Mouse (Mus musculus): Measurements from ENCODE around the gene Syn3. TPM values are rescaled to one million over a fixed set of nuclear protein-coding genes. Genes with fewer than 3 reads are reported as not detected.
A peak's percentile ranks its signal among the peaks of the same experiment; 100 is the strongest.

Gene Syn3
- polyA plus RNA-seq, 1 experiment from 2014 or later, result 3.7 TPM

GRCm38 (mm10) chr10:86107681-86108080 lies 391.0 kb downstream of the Syn3 start:
- H3K27ac ChIP-seq (ENCODE audit: low read depth), result no peak overlapping the region
- no peaks in the 10 kb centered on the region for H3K27me3 ChIP-seq (replicated peaks; ENCODE audit: control insufficient read depth, insufficient read depth, low read length)
- H3K4me2 ChIP-seq (ENCODE audit: low read length), result no peak overlapping the region
- DNase-seq (ENCODE audit: low spot score), result no peak
- no peaks in the 10 kb centered on the region for H3K36me3 ChIP-seq (ENCODE audit: control insufficient read depth, insufficient read depth, low read length)
- ATAC-seq (replicated peaks; ENCODE audit: low FRiP score, low TSS enrichment, low read depth), result no peak
- no peaks in the 10 kb centered on the region for H3K9me3 ChIP-seq (ENCODE audit: control insufficient read depth, low read length)
- H3K9ac ChIP-seq (ENCODE audit: low read length), result no peak overlapping the region
- 86% methylated on average over 4 of the region's 4 CpGs for WGBS
- H3K4me1 ChIP-seq (replicated peaks; ENCODE audit: control insufficient read depth, insufficient read depth, low read length), result no peaks in the 10 kb centered on the region
- H3K4me3 ChIP-seq (ENCODE audit: low read depth, low read length), result no peak overlapping the region

- Histone ChIP-seq H3K9me3 (ENCODE audit: control insufficient read depth, low read length) (0 out of 2 replicates have a peak, but pooled peaks cover 8% of the 10 kb centered on the region), H3K4me3 (ENCODE audit: low read depth, low read length) (no peak overlapping the region), H3K27ac (ENCODE audit: low read depth) (no peak overlapping the region), H3K4me1 (replicated peaks; ENCODE audit: control insufficient read depth, insufficient read depth, low read length) (no peaks in the 10 kb centered on the region), H3K9ac (ENCODE audit: low read length) (no peak overlapping the region), H3K36me3 (ENCODE audit: control insufficient read depth, insufficient read depth, low read length) (no peaks in the 10 kb centered on the region), H3K27me3 (replicated peaks; ENCODE audit: control insufficient read depth, insufficient read depth, low read length) (no peaks in the 10 kb centered on the region), H3K4me2 (ENCODE audit: low read length) (no peak overlapping the region)
- no peak for ATAC-seq (replicated peaks; ENCODE audit: low FRiP score, low TSS enrichment, low read depth)
- peak; percentile 9 for DNase-seq (ENCODE audit: low spot score)
Observed at GRCm38 (mm10) chr10:86103976-86104375, 394.7 kb downstream of the Syn3 start.

- H3K27me3 ChIP-seq (replicated peaks; ENCODE audit: control insufficient read depth, insufficient read depth, low read length), result no peaks in the 10 kb centered on the region
- H3K9me3 ChIP-seq (ENCODE audit: control insufficient read depth, low read length), result 0 out of 2 replicates have a peak, but pooled peaks cover 8% of the 10 kb centered on the region
- 83% methylated on average over 3 of the region's 3 CpGs for WGBS
- no peak overlapping the region for H3K4me3 ChIP-seq (ENCODE audit: low read depth, low read length)
- DNase-seq (ENCODE audit: low spot score) (no peak), ATAC-seq (replicated peaks; ENCODE audit: low FRiP score, low TSS enrichment, low read depth) (no peak)
- no peak overlapping the region for H3K9ac ChIP-seq (ENCODE audit: low read length)
- no peaks in the 10 kb centered on the region for H3K4me1 ChIP-seq (replicated peaks; ENCODE audit: control insufficient read depth, insufficient read depth, low read length)
- H3K27ac ChIP-seq (ENCODE audit: low read depth), result no peak overlapping the region
- H3K36me3 ChIP-seq (ENCODE audit: control insufficient read depth, insufficient read depth, low read length), result no peaks in the 10 kb centered on the region
- H3K4me2 ChIP-seq (ENCODE audit: low read length), result no peak overlapping the region
Observed at GRCm38 (mm10) chr10:86100281-86100851, 398.3 kb downstream of the Syn3 start.

GRCm38 (mm10) chr10:86098363-86098762 lies 400.3 kb downstream of the Syn3 start:
- ATAC-seq (replicated peaks; ENCODE audit: low FRiP score, low TSS enrichment, low read depth) (no peak), DNase-seq (ENCODE audit: low spot score) (no peak)
- no peak overlapping the region for H3K4me2 ChIP-seq (ENCODE audit: low read length)
- no peak overlapping the region for H3K4me3 ChIP-seq (ENCODE audit: low read depth, low read length)
- no peak overlapping the region for H3K9ac ChIP-seq (ENCODE audit: low read length)
- H3K27ac ChIP-seq (ENCODE audit: low read depth), result no peak overlapping the region
- 0 out of 2 replicates have a peak, but pooled peaks cover 8% of the 10 kb centered on the region for H3K9me3 ChIP-seq (ENCODE audit: control insufficient read depth, low read length)
- WGBS, result 60% methylated on average over 6 of the region's 6 CpGs
- H3K36me3 ChIP-seq (ENCODE audit: control insufficient read depth, insufficient read depth, low read length), result no peaks in the 10 kb centered on the region
- no peaks in the 10 kb centered on the region for H3K4me1 ChIP-seq (replicated peaks; ENCODE audit: control insufficient read depth, insufficient read depth, low read length)
- H3K27me3 ChIP-seq (replicated peaks; ENCODE audit: control insufficient read depth, insufficient read depth, low read length), result no peaks in the 10 kb centered on the region

GRCm38 (mm10) chr10:86093109-86094035 lies 405.3 kb downstream of the Syn3 start:
- no peaks in the 10 kb centered on the region for H3K9me3 ChIP-seq (ENCODE audit: control insufficient read depth, low read length)
- DNase-seq (ENCODE audit: low spot score) (no peak), ATAC-seq (replicated peaks; ENCODE audit: low FRiP score, low TSS enrichment, low read depth) (no peak)
- no peak overlapping the region for H3K9ac ChIP-seq (ENCODE audit: low read length)
- 64% methylated on average over 14 of the region's 14 CpGs for WGBS
- H3K27me3 ChIP-seq (replicated peaks; ENCODE audit: control insufficient read depth, insufficient read depth, low read length), result no peaks in the 10 kb centered on the region
- no peaks in the 10 kb centered on the region for H3K4me1 ChIP-seq (replicated peaks; ENCODE audit: control insufficient read depth, insufficient read depth, low read length)
- no peak overlapping the region for H3K4me2 ChIP-seq (ENCODE audit: low read length)
- H3K27ac ChIP-seq (ENCODE audit: low read depth), result no peak overlapping the region
- H3K36me3 ChIP-seq (ENCODE audit: control insufficient read depth, insufficient read depth, low read length), result no peaks in the 10 kb centered on the region
- H3K4me3 ChIP-seq (ENCODE audit: low read depth, low read length), result no peak overlapping the region

GRCm38 (mm10) chr10:86091919-86092318 lies 406.8 kb downstream of the Syn3 start:
- Histone ChIP-seq H3K27me3 (replicated peaks; ENCODE audit: control insufficient read depth, insufficient read depth, low read length) (no peaks in the 10 kb centered on the region), H3K36me3 (ENCODE audit: control insufficient read depth, insufficient read depth, low read length) (no peaks in the 10 kb centered on the region), H3K9ac (ENCODE audit: low read length) (no peak overlapping the region), H3K9me3 (ENCODE audit: control insufficient read depth, low read length) (no peaks in the 10 kb centered on the region), H3K27ac (ENCODE audit: low read depth) (no peak overlapping the region), H3K4me1 (replicated peaks; ENCODE audit: control insufficient read depth, insufficient read depth, low read length) (no peaks in the 10 kb centered on the region), H3K4me3 (ENCODE audit: low read depth, low read length) (no peak overlapping the region), H3K4me2 (ENCODE audit: low read length) (no peak overlapping the region)
- DNase-seq (ENCODE audit: low spot score) (no peak), ATAC-seq (replicated peaks; ENCODE audit: low FRiP score, low TSS enrichment, low read depth) (no peak)
- WGBS, result 56% methylated on average over 10 of the region's 10 CpGs

- H3K27me3 ChIP-seq (replicated peaks; ENCODE audit: control insufficient read depth, insufficient read depth, low read length), result no peaks in the 10 kb centered on the region
- DNase-seq (ENCODE audit: low spot score), result no peak
- WGBS, result 85% methylated on average over 9 of the region's 9 CpGs
- no peaks in the 10 kb centered on the region for H3K9me3 ChIP-seq (ENCODE audit: control insufficient read depth, low read length)
- no peaks in the 10 kb centered on the region for H3K36me3 ChIP-seq (ENCODE audit: control insufficient read depth, insufficient read depth, low read length)
- H3K27ac ChIP-seq (ENCODE audit: low read depth), result no peak overlapping the region
- no peak overlapping the region for H3K9ac ChIP-seq (ENCODE audit: low read length)
- no peak overlapping the region for H3K4me3 ChIP-seq (ENCODE audit: low read depth, low read length)
- H3K4me1 ChIP-seq (replicated peaks; ENCODE audit: control insufficient read depth, insufficient read depth, low read length), result no peaks in the 10 kb centered on the region
- no peak for ATAC-seq (replicated peaks; ENCODE audit: low FRiP score, low TSS enrichment, low read depth)
- no peak overlapping the region for H3K4me2 ChIP-seq (ENCODE audit: low read length)
Observed at GRCm38 (mm10) chr10:86079921-86080320, 418.8 kb downstream of the Syn3 start.

- H3K36me3 ChIP-seq (ENCODE audit: control insufficient read depth, insufficient read depth, low read length), result no peaks in the 10 kb centered on the region
- DNase-seq (ENCODE audit: low spot score) (no peak), ATAC-seq (replicated peaks; ENCODE audit: low FRiP score, low TSS enrichment, low read depth) (no peak)
- H3K27ac ChIP-seq (ENCODE audit: low read depth), result no peak overlapping the region
- H3K4me2 ChIP-seq (ENCODE audit: low read length), result no peak overlapping the region
- no peaks in the 10 kb centered on the region for H3K27me3 ChIP-seq (replicated peaks; ENCODE audit: control insufficient read depth, insufficient read depth, low read length)
- no peak overlapping the region for H3K9ac ChIP-seq (ENCODE audit: low read length)
- no peaks in the 10 kb centered on the region for H3K4me1 ChIP-seq (replicated peaks; ENCODE audit: control insufficient read depth, insufficient read depth, low read length)
- no peak overlapping the region for H3K4me3 ChIP-seq (ENCODE audit: low read depth, low read length)
- 91% methylated on average over 2 of the region's 2 CpGs for WGBS
- H3K9me3 ChIP-seq (ENCODE audit: control insufficient read depth, low read length), result no peaks in the 10 kb centered on the region; the same call in 1 of the 2 replicates
Observed at GRCm38 (mm10) chr10:86078761-86079160, 419.9 kb downstream of the Syn3 start.
